ENCODE assay signal across 10 mouse cellular contexts in genomic region chr9:102733999-102734738, GRCm38 (mm10). TPM values are rescaled to one million over a fixed set of nuclear protein-coding genes. Genes with fewer than 3 reads are reported as not detected.
DNase-seq lines count a peak whose midpoint lies in the region; ATAC-seq lines count a peak whose summit lies in the region.
"Had no signal": no experiment of that assay in that cellular context is flagged by ENCODE, and none has a peak within 500 bp of the region (broad histone marks: within the 10 kb centered on the region; RNA-seq: fewer than 3 reads in every experiment).

No protein-coding gene starts in this region.

- H3K4me3 ChIP-seq in embryonic facial prominence, embryonic 13.5 days = no peak overlapping the region
- no peak overlapping the region for H3K4me3 ChIP-seq in embryonic facial prominence, embryonic 10.5 days
- H3K4me3 ChIP-seq in midbrain, embryonic 13.5 days (replicated peaks) = no peak overlapping the region
- no peak overlapping the region for H3K4me3 ChIP-seq in midbrain, embryonic 15.5 days
- no peak overlapping the region for H3K4me3 ChIP-seq in stomach, embryonic 16.5 days (replicated peaks; ENCODE audit: low read length)
- H3K4me3 ChIP-seq: limb, embryonic 12.5 days had no signal

- no peak overlapping the region for H3K4me2 ChIP-seq in embryonic facial prominence, embryonic 13.5 days
- H3K4me2 ChIP-seq in midbrain, embryonic 13.5 days (replicated peaks) = no peak overlapping the region
- H3K4me2 ChIP-seq in midbrain, embryonic 15.5 days = no peak overlapping the region
- peak overlapping the region; percentile 22; the same call in 1 of the 2 replicates for H3K4me2 ChIP-seq in stomach, embryonic 16.5 days (ENCODE audit: low read depth, low read length)
- H3K4me2 ChIP-seq: limb, embryonic 12.5 days had no signal

- H3K36me3 ChIP-seq in embryonic facial prominence, embryonic 13.5 days = peaks cover 47% of the 10 kb centered on the region
- H3K36me3 ChIP-seq in embryonic facial prominence, embryonic 10.5 days (replicated peaks) = peaks cover 56% of the 10 kb centered on the region
- peaks cover 49% of the 10 kb centered on the region for H3K36me3 ChIP-seq in midbrain, embryonic 13.5 days
- H3K36me3 ChIP-seq in midbrain, embryonic 15.5 days (replicated peaks) = peaks cover 49% of the 10 kb centered on the region
- H3K36me3 ChIP-seq in stomach, embryonic 16.5 days (ENCODE audit: control insufficient read depth, insufficient read depth, low read length) = peaks cover 23% of the 10 kb centered on the region

- no peak for DNase-seq in embryonic facial prominence, embryonic 10.5 days (ENCODE audit: low spot score)
- peak; percentile 69 for DNase-seq in kidney, postnatal 14 days
- DNase-seq in gastrocnemius, postnatal 14 days = no peak
- DNase-seq in embryo, embryonic 9.5 days (ENCODE audit: extremely low spot score) = no peak
- DNase-seq: cerebellum, postnatal 10 days had no signal

- intact Hi-C loops in gastrocnemius, postnatal 14 days (cut with DNase I; ENCODE audit: low total_unique reads) = no loop called here

- ATAC-seq in embryonic facial prominence, embryonic 13.5 days (ENCODE audit: insufficient number of reproducible peaks, insufficient read depth, low FRiP score, low TSS enrichment, low read depth) = no peak
- 0 out of 2 replicates have a peak, but pooled peaks have one; percentile 14 for ATAC-seq in midbrain, embryonic 13.5 days
- no peak for ATAC-seq in midbrain, embryonic 15.5 days (replicated peaks)
- ATAC-seq in stomach, embryonic 16.5 days (ENCODE audit: insufficient read depth, low FRiP score) = peak; percentile 57

- H3K27ac ChIP-seq in embryonic facial prominence, embryonic 13.5 days = peak overlapping the region; percentile 53; the same call in 1 of the 2 replicates
- no peak overlapping the region for H3K27ac ChIP-seq in embryonic facial prominence, embryonic 10.5 days (replicated peaks)
- no peak overlapping the region for H3K27ac ChIP-seq in midbrain, embryonic 13.5 days
- no peak overlapping the region for H3K27ac ChIP-seq in midbrain, embryonic 15.5 days
- peak overlapping the region; percentile 89 for H3K27ac ChIP-seq in stomach, embryonic 16.5 days (ENCODE audit: low read length)
- H3K27ac ChIP-seq: limb, embryonic 12.5 days had no signal

- no peaks in the 10 kb centered on the region for H3K27me3 ChIP-seq in embryonic facial prominence, embryonic 13.5 days
- H3K27me3 ChIP-seq in embryonic facial prominence, embryonic 10.5 days (replicated peaks; ENCODE audit: low read depth, poor library complexity, severe bottlenecking) = no peaks in the 10 kb centered on the region
- H3K27me3 ChIP-seq in midbrain, embryonic 13.5 days = no peaks in the 10 kb centered on the region
- no peaks in the 10 kb centered on the region for H3K27me3 ChIP-seq in midbrain, embryonic 15.5 days (replicated peaks)
- H3K27me3 ChIP-seq in stomach, embryonic 16.5 days (ENCODE audit: control insufficient read depth, insufficient read depth, low read length) = no peaks in the 10 kb centered on the region
- H3K27me3 ChIP-seq: limb, embryonic 12.5 days had no signal

- no peaks in the 10 kb centered on the region for H3K9me3 ChIP-seq in embryonic facial prominence, embryonic 13.5 days
- no peaks in the 10 kb centered on the region for H3K9me3 ChIP-seq in embryonic facial prominence, embryonic 10.5 days
- no peaks in the 10 kb centered on the region for H3K9me3 ChIP-seq in midbrain, embryonic 13.5 days
- H3K9me3 ChIP-seq in midbrain, embryonic 15.5 days = no peaks in the 10 kb centered on the region
- no peaks in the 10 kb centered on the region for H3K9me3 ChIP-seq in stomach, embryonic 16.5 days (replicated peaks; ENCODE audit: control insufficient read depth, low read length)
- H3K9me3 ChIP-seq: limb, embryonic 12.5 days had no signal

- WGBS in embryonic facial prominence, embryonic 13.5 days = 74% methylated on average over 9 of the region's 9 CpGs
- 79% methylated on average over 9 of the region's 9 CpGs for WGBS in embryonic facial prominence, embryonic 10.5 days
- WGBS in midbrain, embryonic 13.5 days = 81% methylated on average over 9 of the region's 9 CpGs
- WGBS in midbrain, embryonic 15.5 days = 83% methylated on average over 9 of the region's 9 CpGs
- 52% methylated on average over 9 of the region's 9 CpGs for WGBS in stomach, embryonic 16.5 days

- peaks cover 47% of the 10 kb centered on the region for H3K4me1 ChIP-seq in embryonic facial prominence, embryonic 13.5 days
- H3K4me1 ChIP-seq in embryonic facial prominence, embryonic 10.5 days = peaks cover 31% of the 10 kb centered on the region
- peaks cover 16% of the 10 kb centered on the region for H3K4me1 ChIP-seq in midbrain, embryonic 13.5 days (replicated peaks)
- H3K4me1 ChIP-seq in midbrain, embryonic 15.5 days = no peaks in the 10 kb centered on the region
- H3K4me1 ChIP-seq in stomach, embryonic 16.5 days (ENCODE audit: control insufficient read depth, insufficient read depth, low read length) = peaks cover 28% of the 10 kb centered on the region; the same call in 1 of the 2 replicates

- no peak overlapping the region for H3K9ac ChIP-seq in embryonic facial prominence, embryonic 13.5 days
- no peak overlapping the region for H3K9ac ChIP-seq in midbrain, embryonic 13.5 days (replicated peaks)
- H3K9ac ChIP-seq in midbrain, embryonic 15.5 days = no peak overlapping the region
- peak overlapping the region; percentile 29; the same call in 1 of the 2 replicates for H3K9ac ChIP-seq in stomach, embryonic 16.5 days (ENCODE audit: low read length)
- H3K9ac ChIP-seq: limb, embryonic 12.5 days had no signal

RNA-seq across cellular contexts. Expression of gene Amotl2, which starts 17.7 kb away (rescaled TPM):
- polyA plus RNA-seq in embryonic facial prominence, embryonic 13.5 days (2015; fragmentation: Nextera tagmentation; extraction: Ambion mirVana) = 54.0 and 55.8 TPM in 2 replicates
- polyA plus RNA-seq in embryonic facial prominence, embryonic 10.5 days (2016; fragmentation: Nextera tagmentation; extraction: Ambion mirVana) = 61.4 and 64.0 TPM in 2 replicates
- 65.0 and 80.6 TPM in 2 replicates for polyA plus RNA-seq in midbrain, embryonic 13.5 days (2015; fragmentation: Nextera tagmentation; extraction: Ambion mirVana)
- polyA plus RNA-seq in midbrain, embryonic 15.5 days (2015; fragmentation: Nextera tagmentation; extraction: Ambion mirVana) = 83.4 and 90.5 TPM in 2 replicates
- polyA plus RNA-seq in stomach, embryonic 16.5 days (2015; fragmentation: Nextera tagmentation; extraction: Ambion mirVana) = 21.1 and 26.3 TPM in 2 replicates
- total RNA-seq in gastrocnemius, postnatal 14 days (2021) = 10 to 100 TPM; 19.4 to 25.0 TPM

Comparison
In these comparisons a context has a peak if more than half of its experiments do, and no peak if none do; other contexts are left out.
1. ATAC-seq: peak in midbrain, embryonic 13.5 days (single experiment) and stomach, embryonic 16.5 days (single experiment); none in embryonic facial prominence, embryonic 13.5 days (single experiment) and midbrain, embryonic 15.5 days (single experiment).
2. H3K27ac ChIP-seq: peak in embryonic facial prominence, embryonic 13.5 days (single experiment) and stomach, embryonic 16.5 days (single experiment); none in embryonic facial prominence, embryonic 10.5 days (single experiment), midbrain, embryonic 13.5 days (single experiment) and midbrain, embryonic 15.5 days (single experiment).